Mouse (Mus musculus): ENCODE measurements around the gene Faim. TPM values are rescaled to one million over a fixed set of nuclear protein-coding genes. Genes with fewer than 3 reads are reported as not detected.

Faim gene
- polyA plus RNA-seq, 1 experiment from 2014 or later: 32.3 TPM

GRCm38 (mm10) chr9:99042641-99043040, 56.5 kb downstream of the Faim start:
- no peaks in the 10 kb centered on the region for H3K4me1 ChIP-seq (replicated peaks; ENCODE audit: control insufficient read depth, insufficient read depth)
- H3K9ac ChIP-seq (ENCODE audit: low read length): no peak overlapping the region
- peak; percentile 87 for ATAC-seq (ENCODE audit: low FRiP score, low TSS enrichment)
- H3K4me3 ChIP-seq (ENCODE audit: low read depth, low read length): no peak overlapping the region
- TF ChIP-seq EP300 (optimal IDR thresholded peaks at IDR 0.05): no peak
- TF ChIP-seq CTCF (IDR thresholded peaks at IDR 0.05; ENCODE audit: low read depth): no peak
- no peak for DNase-seq (ENCODE audit: low spot score)
- H3K9me3 ChIP-seq (ENCODE audit: control insufficient read depth, low read length): no peaks in the 10 kb centered on the region
- H3K4me2 ChIP-seq (replicated peaks; ENCODE audit: low read depth): no peak overlapping the region
- H3K36me3 ChIP-seq (ENCODE audit: control insufficient read depth, insufficient read depth, low read length): no peaks in the 10 kb centered on the region
- 68% methylated on average over 4 of the region's 4 CpGs for WGBS
- H3K27me3 ChIP-seq (ENCODE audit: control insufficient read depth, insufficient read depth, low read length): no peaks in the 10 kb centered on the region
- no peak overlapping the region for H3K27ac ChIP-seq (replicated peaks)

DNA sequence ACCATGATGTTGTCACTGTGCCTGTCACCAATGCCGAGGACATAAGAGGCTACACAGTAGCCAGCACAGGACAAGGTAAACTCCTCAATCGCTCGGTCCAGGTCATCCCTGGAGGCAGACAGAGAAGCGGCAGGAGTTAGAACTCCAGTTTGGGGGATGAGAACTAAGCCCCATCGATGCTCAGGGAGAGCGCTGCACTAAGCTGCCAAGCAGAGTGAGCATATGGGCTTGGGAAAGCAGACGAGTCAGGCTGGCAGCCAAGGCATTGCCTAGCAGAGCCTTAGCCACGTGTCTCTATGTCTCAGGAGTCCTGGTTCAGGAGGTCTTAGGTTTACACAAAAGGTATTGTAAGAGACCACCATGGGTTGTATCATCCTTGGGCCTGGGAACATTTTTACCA, 58.6 kb downstream of the Faim start:
- WGBS: 87% methylated on average over 8 of the region's 8 CpGs
- Histone ChIP-seq H3K9ac (ENCODE audit: low read length) (no peak overlapping the region), H3K36me3 (ENCODE audit: control insufficient read depth, insufficient read depth, low read length) (no peaks in the 10 kb centered on the region), H3K4me1 (replicated peaks; ENCODE audit: control insufficient read depth, insufficient read depth) (no peaks in the 10 kb centered on the region), H3K27ac (replicated peaks) (no peak overlapping the region), H3K4me3 (ENCODE audit: low read depth, low read length) (no peak overlapping the region), H3K27me3 (ENCODE audit: control insufficient read depth, insufficient read depth, low read length) (no peaks in the 10 kb centered on the region), H3K4me2 (replicated peaks; ENCODE audit: low read depth) (no peak overlapping the region), H3K9me3 (ENCODE audit: control insufficient read depth, low read length) (no peaks in the 10 kb centered on the region)
- ATAC-seq (ENCODE audit: low FRiP score, low TSS enrichment): no peak
- no peak for DNase-seq (ENCODE audit: low spot score)
- TF ChIP-seq EP300 (optimal IDR thresholded peaks at IDR 0.05) (no peak), CTCF (IDR thresholded peaks at IDR 0.05; ENCODE audit: low read depth) (no peak)

- Histone ChIP-seq H3K4me1 (replicated peaks; ENCODE audit: control insufficient read depth, insufficient read depth) (no peaks in the 10 kb centered on the region), H3K4me2 (replicated peaks; ENCODE audit: low read depth) (no peak overlapping the region), H3K9me3 (ENCODE audit: control insufficient read depth, low read length) (no peaks in the 10 kb centered on the region), H3K4me3 (ENCODE audit: low read depth, low read length) (no peak overlapping the region), H3K27me3 (ENCODE audit: control insufficient read depth, insufficient read depth, low read length) (no peaks in the 10 kb centered on the region), H3K27ac (replicated peaks) (no peak overlapping the region), H3K36me3 (ENCODE audit: control insufficient read depth, insufficient read depth, low read length) (no peaks in the 10 kb centered on the region), H3K9ac (ENCODE audit: low read length) (no peak overlapping the region)
- WGBS: 69% methylated on average over 1 of the region's 1 CpGs
- TF ChIP-seq EP300 (optimal IDR thresholded peaks at IDR 0.05) (no peak), CTCF (IDR thresholded peaks at IDR 0.05; ENCODE audit: low read depth) (no peak)
- DNase-seq (ENCODE audit: low spot score): no peak
- no peak for ATAC-seq (ENCODE audit: low FRiP score, low TSS enrichment)
Observed at GRCm38 (mm10) chr9:99048724-99049250, 62.6 kb downstream of the Faim start.

DNA sequence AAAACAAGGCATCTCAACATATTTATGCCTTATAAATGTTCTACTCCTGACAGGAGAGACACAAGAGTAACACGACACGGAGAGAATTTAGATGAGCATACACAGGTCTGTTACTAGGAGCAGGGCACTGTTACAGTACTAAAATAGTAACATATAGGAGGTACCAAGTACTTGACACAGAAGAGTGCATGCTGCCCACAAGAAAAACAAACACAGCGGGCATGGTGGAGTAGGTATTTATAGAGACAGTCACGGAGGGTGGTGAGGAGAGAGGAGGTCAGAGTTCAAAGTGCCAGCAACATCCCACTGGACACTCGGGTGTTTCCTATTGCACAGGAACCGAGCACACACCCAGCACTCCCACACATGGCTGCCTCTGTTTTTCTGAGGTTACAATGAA, 63.6 kb downstream of the Faim start:
- Histone ChIP-seq H3K27me3 (ENCODE audit: control insufficient read depth, insufficient read depth, low read length) (no peaks in the 10 kb centered on the region), H3K9ac (ENCODE audit: low read length) (no peak overlapping the region), H3K27ac (replicated peaks) (no peak overlapping the region), H3K4me1 (replicated peaks; ENCODE audit: control insufficient read depth, insufficient read depth) (no peaks in the 10 kb centered on the region), H3K36me3 (ENCODE audit: control insufficient read depth, insufficient read depth, low read length) (no peaks in the 10 kb centered on the region), H3K4me2 (replicated peaks; ENCODE audit: low read depth) (no peak overlapping the region), H3K4me3 (ENCODE audit: low read depth, low read length) (no peak overlapping the region), H3K9me3 (ENCODE audit: control insufficient read depth, low read length) (no peaks in the 10 kb centered on the region)
- DNase-seq (ENCODE audit: low spot score): no peak
- TF ChIP-seq CTCF (IDR thresholded peaks at IDR 0.05; ENCODE audit: low read depth) (no peak), EP300 (optimal IDR thresholded peaks at IDR 0.05) (no peak)
- no peak for ATAC-seq (ENCODE audit: low FRiP score, low TSS enrichment)
- WGBS: 66% methylated on average over 6 of the region's 6 CpGs

Other genes starting within 250 kb of the Faim start
- not detected in 2 replicates for gene Prr23a1, start 143.9 kb upstream of the Faim start, polyA plus RNA-seq (2015; fragmentation: Nextera tagmentation; extraction: Ambion mirVana)
- gene Prr23a2, start 129.9 kb upstream of the Faim start, polyA plus RNA-seq (2015; fragmentation: Nextera tagmentation; extraction: Ambion mirVana): not detected in 2 replicates
- not detected in 2 replicates for gene Prr23a3, start 121.6 kb upstream of the Faim start, polyA plus RNA-seq (2015; fragmentation: Nextera tagmentation; extraction: Ambion mirVana)
- gene 7420426K07Rik, start 83.3 kb upstream of the Faim start, polyA plus RNA-seq (2015; fragmentation: Nextera tagmentation; extraction: Ambion mirVana): not detected in 2 replicates
- 0.02 TPM in 1 of 2 replicates, not detected in the other for gene Foxl2, start 31.1 kb upstream of the Faim start, polyA plus RNA-seq (2015; fragmentation: Nextera tagmentation; extraction: Ambion mirVana)
- 0.07 and 0.08 TPM in 2 replicates for gene Gm1123, start 49.3 kb downstream of the Faim start, polyA plus RNA-seq (2015; fragmentation: Nextera tagmentation; extraction: Ambion mirVana)
- 2.6 and 4.0 TPM in 2 replicates for gene Pik3cb, start 154.2 kb downstream of the Faim start, polyA plus RNA-seq (2015; fragmentation: Nextera tagmentation; extraction: Ambion mirVana)

All from stomach, postnatal 0 days (tissue).